Mouse (Mus musculus) layer of hippocampus, postnatal 14 days (tissue): ENCODE measurements at regions not wholly inside any gene's neighbourhood (a gene's known extent, or its start where the extent isn't known, plus 50 kb on each side); places are given as distances from the start of the nearest gene placed in this dataset.

Experiments used
- DNase-seq, 2 experiments: peaks; one replicate each; pipeline ENCODE4 v3.0.0; 2021 to 2022; ENCODE audit warnings: low spot score in 2 of 2, mixed read lengths in 1 of 2

DNA sequence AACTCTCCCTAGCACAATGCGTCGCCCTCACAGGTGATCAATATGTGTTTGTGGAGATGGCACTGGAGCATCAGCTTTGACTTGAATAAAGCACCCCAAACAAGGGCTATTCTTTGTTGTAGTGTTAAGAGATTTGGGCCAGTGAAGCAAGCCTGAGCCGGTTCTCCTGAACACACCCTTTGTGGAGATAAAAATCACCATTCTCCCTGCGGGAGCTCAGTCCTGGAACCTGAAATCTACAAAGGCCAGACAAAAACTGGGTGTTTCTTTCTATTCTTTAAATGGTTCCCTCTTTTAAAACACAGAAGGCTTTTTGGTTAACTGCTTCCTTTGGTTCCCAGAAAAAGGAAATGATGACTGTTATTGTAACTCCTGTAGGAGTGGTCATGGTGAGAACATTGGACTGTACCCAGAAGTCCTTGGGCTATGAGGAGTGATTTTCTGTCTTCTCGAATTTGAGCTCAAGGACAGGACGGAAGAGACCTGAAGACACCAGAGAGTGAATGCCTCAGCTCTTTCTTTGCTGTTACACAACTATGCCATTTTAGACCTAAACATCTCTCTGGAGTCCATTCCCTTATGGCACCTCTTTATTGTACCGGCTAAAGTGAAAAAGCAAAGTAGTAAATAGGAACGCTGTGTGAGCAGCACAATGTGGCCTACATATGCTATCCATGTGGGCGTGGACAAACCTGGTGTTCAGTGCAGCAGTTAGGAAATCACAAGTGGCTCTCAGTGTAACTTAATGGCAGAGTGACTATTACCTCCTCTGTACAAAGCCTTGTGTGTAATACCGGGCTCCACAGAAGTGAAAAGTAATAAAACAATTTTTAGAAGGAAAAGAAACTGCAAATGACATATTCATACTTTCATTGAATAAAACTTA is 149.9 kb upstream of the Veph1 start:
- DNase-seq: no peak

DNA sequence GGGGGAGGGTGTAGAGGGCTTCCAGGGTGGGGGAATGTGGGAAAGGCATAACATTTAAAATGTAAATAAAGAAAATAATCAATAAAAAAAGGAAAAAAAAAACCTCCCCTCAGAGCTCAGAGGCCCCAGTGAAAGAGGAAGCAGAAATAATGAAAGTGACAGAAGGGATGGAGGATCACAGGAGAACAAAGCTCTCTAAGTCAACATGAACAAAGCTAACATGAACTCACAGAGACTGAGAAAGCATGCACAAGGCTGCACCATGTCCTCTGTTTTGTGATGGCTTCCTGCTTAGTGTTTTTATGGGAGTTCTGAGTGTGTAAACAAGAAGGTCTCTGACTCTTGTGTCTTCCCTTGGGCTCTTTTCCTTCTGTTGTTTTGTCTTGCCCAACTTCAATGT is 136.6 kb upstream of the Veph1 start:
- no peak for DNase-seq

- DNase-seq: no peak
These were observed 133.6 kb upstream of the Veph1 start for GRCm38 (mm10) chr3:66430187-66430586.

GRCm38 (mm10) chr3:66422445-66423037 is 125.9 kb upstream of the Veph1 start:
- no peak for DNase-seq

DNA sequence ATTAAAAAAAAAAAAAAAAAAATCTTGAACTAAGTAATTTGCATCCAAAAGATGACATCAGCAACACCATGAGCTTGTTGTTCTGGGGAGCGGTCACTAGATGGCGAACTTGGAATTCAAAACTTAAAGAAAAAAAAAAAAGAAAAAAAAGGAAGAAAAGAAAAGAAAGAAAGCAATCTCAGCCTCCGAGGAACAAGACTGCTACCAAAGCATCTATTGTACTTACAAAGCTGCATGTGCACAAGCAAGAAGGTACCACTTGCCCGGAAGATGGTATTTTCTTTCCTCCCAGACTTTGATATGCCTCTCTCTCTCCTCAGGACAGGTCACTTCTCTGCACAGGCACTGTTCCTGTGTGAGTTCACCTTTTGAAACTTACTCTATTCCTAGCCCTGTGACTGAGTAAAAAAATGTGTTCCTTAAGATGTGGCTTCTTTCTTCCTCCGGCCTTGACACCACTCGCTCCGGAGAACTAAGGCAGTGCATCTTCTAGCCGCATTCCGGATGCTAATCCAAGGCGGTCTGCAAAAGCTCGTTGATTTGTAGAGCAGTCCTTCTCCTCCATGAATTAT is 114.2 kb upstream of the Veph1 start:
- DNase-seq: peak; percentile 31 to 53

- DNase-seq: no peak
These were observed 112.2 kb upstream of the Veph1 start for GRCm38 (mm10) chr3:66408791-66409190.

DNA sequence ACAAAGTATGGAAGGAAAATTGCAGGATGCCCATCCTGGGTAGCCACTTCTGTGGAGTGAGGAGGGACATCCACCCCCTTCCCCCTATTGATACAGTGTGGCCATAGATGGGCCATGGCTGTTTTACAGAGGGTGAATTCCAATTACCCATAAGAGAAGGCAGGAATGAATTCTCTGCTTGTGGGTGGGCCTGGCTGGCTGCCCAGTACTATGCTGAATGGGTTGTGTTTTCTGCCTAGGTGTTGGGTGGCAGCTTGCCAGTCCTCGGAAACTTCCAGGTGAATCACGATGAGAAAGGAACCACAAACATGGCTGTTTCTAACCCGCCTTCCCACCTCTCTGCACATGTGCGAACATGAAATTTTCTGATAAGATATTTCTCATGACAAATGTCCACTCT is 109.0 kb upstream of the Veph1 start:
- DNase-seq: no peak

GRCm38 (mm10) chr3:66403707-66404106 is 107.1 kb upstream of the Veph1 start:
- no peak for DNase-seq

DNA sequence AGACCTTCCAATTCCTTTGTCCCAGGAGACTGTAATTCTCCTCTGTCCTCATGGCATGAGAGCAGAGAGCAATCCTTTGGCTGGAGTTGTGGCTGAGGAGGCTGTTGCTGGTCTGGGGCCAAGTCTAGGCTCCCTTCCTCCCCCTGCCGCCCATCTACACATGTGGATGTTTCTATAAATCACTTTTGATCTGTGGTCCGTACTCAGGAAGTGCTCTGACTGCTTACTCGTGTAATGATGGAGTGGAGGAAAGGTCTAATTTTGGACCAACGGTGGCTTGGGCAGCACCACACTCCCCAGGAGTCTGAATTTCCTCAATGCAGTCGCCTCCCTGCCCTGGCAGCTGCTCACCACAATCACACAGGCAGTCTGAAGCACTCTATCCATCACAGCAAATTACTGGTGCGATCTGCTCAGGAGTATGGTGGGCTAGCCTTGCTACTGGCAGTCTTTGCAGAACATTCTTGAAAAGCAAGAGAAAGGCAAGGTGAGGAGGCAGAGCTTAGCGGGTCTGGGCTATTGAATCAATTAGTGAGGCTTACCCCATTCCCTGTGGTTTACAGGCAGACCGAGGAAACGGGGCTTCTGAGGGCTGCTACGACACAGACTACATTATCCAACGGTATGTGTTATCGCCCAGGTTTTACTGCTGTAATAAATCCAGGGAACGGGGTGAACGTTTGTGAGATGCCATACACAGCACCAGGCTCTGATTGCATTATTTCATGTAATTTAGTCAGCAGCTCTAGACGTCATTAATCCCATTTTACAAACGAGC is 104.3 kb upstream of the Veph1 start:
- no peak for DNase-seq

GRCm38 (mm10) chr3:66398214-66399150 is 101.8 kb upstream of the Veph1 start:
- peak; percentile 76 to 85 for DNase-seq

GRCm38 (mm10) chr3:66375088-66375910 is 78.7 kb upstream of the Veph1 start:
- no peak for DNase-seq

- DNase-seq: no peak
These were observed 78.0 kb upstream of the Veph1 start for GRCm38 (mm10) chr3:66374603-66375002.

GRCm38 (mm10) chr3:66373807-66374575 is 77.4 kb upstream of the Veph1 start:
- DNase-seq: no peak
